Mouse (Mus musculus) kidney, postnatal 4 days (tissue): Measurements from ENCODE around the gene Camk1g.

ENCODE experiments used
- DNase-seq, 2 experiments: peaks; one replicate each; pipeline ENCODE4 v3.0.0; 2021; ENCODE audit warnings: mixed read lengths in 2 of 2

Camk1g gene

GRCm38 (mm10) chr1:193370096-193370495, at the start of gene Camk1g:
Camk1g (minus strand) TSS chr1:193370298.
- peak; percentile 54 to 65 for DNase-seq

GRCm38 (mm10) chr1:193419168-193419567, 49.1 kb upstream of the Camk1g start:
- DNase-seq = peak; percentile 21 to 46

- DNase-seq = peak in 1 of 2 experiments; percentile 14
Measured at GRCm38 (mm10) chr1:193418656-193419055, 48.6 kb upstream of the Camk1g start.

GRCm38 (mm10) chr1:193414067-193414466, 44.0 kb upstream of the Camk1g start:
- DNase-seq = no peak

- DNase-seq = no peak
Measured at GRCm38 (mm10) chr1:193413368-193414000, 43.4 kb upstream of the Camk1g start.

DNA sequence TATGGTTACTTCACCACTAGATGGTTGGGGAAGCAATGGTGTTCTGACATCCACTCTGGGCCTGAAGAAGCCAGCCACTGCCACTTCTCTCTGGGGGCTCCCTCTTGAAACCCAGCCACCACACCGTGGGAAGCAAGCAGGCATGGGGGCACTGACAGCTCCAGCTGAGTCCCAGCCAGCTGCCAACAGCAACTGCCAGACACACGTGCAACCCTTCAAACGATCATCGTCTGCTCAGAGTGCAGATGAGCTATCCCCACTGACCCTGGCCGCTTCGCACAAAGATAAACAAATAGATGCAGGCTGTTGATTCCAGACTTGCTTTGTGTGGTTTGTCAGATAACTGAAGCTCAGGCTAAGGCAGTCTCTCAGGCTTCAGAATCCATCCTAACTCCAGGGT, 37.4 kb upstream of the Camk1g start:
- DNase-seq = no peak

DNA sequence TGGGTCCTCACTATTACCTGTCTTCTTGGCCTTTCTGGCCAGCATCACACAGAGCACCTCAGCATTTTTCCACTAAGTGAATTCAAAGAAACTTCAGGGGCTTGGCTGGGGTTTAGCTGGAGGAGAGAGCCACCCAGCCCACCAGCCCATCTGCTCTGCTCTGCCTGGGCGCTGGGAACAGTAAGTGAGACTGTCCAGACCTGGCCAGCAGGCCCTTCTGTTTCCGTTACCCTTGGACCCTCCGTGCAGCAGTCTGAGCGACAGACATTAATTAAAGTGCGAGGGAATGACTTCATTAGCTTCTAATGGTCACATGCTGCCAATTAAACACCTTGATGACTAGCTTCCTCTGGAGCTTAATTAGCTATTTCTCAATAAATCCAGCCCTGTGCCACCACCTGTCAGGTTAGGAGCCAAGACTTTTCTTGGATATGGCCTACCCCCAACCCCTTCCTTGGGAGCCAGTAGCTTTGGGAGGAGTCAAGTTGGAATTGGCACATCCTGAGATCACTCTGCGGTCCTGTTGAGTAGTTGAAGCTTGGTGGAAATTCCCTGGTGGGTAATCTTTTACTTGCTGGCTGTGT, 36.1 kb upstream of the Camk1g start:
- DNase-seq = no peak

DNA sequence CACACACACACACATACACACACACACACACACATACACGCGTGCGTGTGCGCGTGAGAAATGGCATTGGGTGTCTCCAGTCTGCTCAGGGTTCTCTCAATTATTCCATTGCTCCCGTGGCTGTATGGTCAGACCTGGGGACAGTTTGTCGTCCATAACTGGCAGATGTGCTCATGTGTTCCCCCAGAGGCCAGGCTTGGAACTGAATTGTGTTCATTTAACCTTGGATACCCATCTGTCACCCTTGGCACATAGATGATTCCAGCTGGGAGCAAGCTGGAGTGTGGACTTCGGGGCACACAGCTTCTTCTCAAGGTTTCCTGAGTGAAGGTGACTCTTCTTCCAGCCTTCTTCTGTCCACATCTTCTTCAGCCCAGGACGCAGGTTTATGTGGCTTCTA, 31.6 kb upstream of the Camk1g start:
- no peak for DNase-seq

DNA sequence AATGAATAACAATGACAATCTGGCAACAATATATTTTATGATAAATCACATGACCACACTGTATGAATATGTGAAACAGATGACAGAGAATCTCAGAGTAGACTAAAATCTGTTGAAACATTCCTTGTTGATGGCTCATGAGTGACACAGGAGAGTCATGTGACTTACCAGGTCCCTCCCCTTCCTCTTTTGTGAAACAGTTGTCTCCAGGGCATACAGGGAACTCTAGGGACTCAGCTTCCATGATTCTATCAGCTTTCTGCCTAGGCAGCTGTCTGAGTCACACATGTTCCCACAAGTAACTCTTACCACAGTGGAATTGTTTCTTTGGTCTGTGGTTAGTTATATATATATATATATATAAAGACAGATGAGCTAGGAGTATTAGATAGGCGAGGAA, 30.2 kb upstream of the Camk1g start:
- DNase-seq = no peak

GRCm38 (mm10) chr1:193398728-193399437, 28.8 kb upstream of the Camk1g start:
- DNase-seq = no peak

DNA sequence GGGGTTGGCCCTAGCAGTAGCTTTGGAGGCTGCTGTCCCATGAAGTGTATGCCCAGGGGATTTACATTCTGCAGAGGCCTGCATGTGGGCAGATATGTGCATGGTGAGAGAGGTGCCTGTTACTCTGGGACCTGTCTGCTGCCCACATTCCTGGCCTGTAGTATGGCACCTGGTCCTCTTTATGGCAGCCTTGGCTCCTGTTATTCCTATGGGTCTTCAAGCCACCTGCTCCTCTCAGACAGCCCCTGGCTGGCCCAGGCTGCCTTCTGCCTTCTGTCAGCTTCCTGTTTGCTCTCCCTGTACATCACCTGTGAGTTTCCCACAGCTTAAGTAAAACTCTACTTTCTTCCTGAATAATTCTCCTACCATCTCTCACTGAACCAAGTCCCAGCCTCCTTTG, 27.0 kb upstream of the Camk1g start:
- DNase-seq = no peak

DNA sequence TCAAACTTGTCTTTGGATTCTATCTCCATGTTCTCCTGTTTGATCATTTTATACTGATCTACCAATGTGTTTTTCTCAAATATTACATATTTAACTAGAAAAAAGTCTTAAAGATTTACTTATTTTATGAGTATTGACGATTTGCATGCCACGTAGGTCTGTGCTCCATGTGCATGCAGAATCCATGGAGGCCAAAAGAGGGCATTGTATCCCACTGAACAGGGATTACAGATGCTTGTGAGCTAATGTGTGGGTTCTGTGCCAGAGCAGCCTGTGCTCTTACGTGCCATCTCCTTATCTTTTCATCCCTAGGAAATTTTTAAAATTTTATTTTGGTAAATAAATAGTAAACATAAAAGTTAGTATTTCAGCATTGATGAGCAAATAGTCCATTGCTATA, 22.2 kb upstream of the Camk1g start:
- no peak for DNase-seq

DNA sequence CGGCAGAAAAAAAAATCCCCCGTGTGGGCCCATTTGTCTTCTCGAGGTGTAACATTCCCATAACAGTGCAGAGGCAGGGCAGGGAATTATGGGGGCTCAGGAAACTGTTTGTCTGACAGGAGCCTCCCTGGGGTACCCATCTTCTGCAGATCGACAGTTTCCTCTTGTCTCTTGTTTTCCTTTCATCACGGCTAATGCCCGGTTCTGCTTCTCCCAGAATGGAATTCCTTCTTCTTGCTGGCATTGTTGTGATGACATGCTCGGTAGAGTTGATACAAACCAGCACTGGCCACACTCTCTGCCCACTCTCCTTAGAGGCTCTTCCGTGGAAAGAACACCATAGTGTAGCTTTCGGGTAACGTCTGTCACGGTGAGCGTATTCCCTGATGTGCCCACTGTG, 19.9 kb upstream of the Camk1g start:
- no peak for DNase-seq

- no peak for DNase-seq
Measured at GRCm38 (mm10) chr1:193389505-193389904, 19.4 kb upstream of the Camk1g start.

- DNase-seq = no peak
Measured at GRCm38 (mm10) chr1:193387241-193387640, 17.1 kb upstream of the Camk1g start.

- DNase-seq = peak; percentile 90 to 91
Measured at GRCm38 (mm10) chr1:193386136-193386535, 16.0 kb upstream of the Camk1g start.

DNA sequence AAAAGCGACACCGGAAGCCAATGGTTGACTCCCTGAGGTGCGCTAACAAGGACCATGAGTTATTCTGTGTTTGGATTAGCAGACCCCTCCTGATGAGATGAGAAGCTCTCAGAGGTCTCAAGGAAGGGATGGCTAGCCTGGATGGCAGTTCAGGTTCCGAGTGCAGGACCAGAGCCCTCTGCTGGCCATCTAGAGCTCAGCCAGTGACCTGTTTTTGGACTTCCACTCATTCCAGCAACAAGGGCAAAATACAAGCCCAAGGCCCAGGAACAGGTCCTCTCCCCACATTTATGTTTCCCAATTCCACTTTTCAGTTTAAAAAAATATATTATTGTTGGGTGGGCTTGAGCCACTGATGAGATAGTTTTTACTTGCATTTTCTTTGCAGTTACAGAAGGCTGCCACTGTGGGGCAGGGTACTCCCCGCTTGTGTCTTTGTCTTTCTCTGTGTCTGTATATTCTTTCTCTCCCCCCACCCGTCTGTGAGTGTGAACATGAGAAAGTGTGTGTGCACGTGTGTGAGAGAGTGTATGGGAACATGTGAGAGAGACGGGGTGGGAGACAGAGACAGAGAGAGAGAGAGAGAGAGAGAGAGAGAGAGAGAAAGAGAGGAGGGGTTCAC, 12.9 kb upstream of the Camk1g start:
- DNase-seq = peak; percentile 66 to 79

DNA sequence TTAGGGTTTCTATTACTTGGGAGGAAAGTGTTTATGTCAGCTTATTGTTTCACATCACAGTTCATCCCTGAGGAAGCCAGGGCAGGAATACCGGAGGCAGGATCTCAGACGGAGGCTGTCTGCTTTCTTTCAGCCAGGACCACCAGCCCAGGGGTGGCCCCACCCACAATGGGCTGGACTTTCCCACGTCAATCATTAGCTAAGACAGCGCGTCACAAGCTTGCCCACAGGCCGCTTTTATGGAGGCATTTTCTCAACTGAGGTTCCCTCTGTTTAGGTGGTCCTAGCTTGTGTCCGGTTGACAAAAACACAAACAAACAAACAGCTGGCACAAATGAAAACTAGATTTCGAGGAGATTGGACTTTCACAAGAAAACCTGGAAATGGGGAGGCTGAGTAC, 12.3 kb upstream of the Camk1g start:
- peak; percentile 70 to 79 for DNase-seq

GRCm38 (mm10) chr1:193381597-193382404, 11.7 kb upstream of the Camk1g start:
- peak in 1 of 2 experiments; percentile 37 for DNase-seq

GRCm38 (mm10) chr1:193380877-193381276, 10.8 kb upstream of the Camk1g start:
- DNase-seq = no peak

DNA sequence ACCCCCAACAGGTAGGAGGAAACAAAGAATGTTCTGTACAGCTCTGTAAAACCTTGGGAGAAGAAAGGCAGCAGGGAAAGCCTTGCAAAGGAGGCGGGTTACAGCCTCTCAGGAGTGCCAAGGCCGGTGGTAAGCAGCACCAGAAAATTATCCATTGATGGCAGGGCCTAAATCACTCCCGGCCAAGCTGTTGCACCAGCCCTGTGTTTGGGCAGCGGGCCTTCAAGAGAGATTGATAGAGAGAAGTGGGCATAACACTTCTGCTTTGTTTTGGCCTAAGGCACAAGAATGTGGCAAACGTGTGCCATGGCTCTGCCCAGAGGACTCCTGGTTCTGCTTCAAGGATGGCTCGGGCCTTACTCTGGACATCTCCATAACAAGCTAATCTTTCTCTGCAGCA, 9.5 kb upstream of the Camk1g start:
- no peak for DNase-seq

GRCm38 (mm10) chr1:193376478-193377134, 6.5 kb upstream of the Camk1g start:
- DNase-seq = peak; percentile 59 to 68
